Mouse (Mus musculus): ENCODE results near the gene Rbmy. TPM values are rescaled to one million over a fixed set of nuclear protein-coding genes. Genes with fewer than 3 reads are reported as not detected.
"Not testable (repeated sequence)": the region's sequence is repeated elsewhere in the genome, so short reads cannot be mapped to it uniquely, and the experiment has no call there.

Rbmy gene
- polyA plus RNA-seq (2014; fragmentation: Nextera tagmentation; extraction: Ambion mirVana) = not detected in 2 replicates

GRCm38 (mm10) chrY:2830380-2830779, at the start of gene Rbmy, which contains the start of gene Gm10256:
Rbmy (plus strand) TSS chrY:2830680.
Gm10256 (plus strand) TSS chrY:2830699.
- H3K9me3 ChIP-seq (ENCODE audit: control insufficient read depth, low read length); H3K4me1 ChIP-seq (ENCODE audit: control insufficient read depth, insufficient read depth, low read length); H3K27ac ChIP-seq (replicated peaks; ENCODE audit: low read depth, low read length); H3K36me3 ChIP-seq (ENCODE audit: control insufficient read depth, insufficient read depth, low read length); H3K9ac ChIP-seq (replicated peaks; ENCODE audit: low read length); H3K4me3 ChIP-seq (replicated peaks; ENCODE audit: low read depth, low read length); ATAC-seq (ENCODE audit: low FRiP score, low TSS enrichment); H3K27me3 ChIP-seq (ENCODE audit: control insufficient read depth, insufficient read depth, low read length); DNase-seq; H3K4me2 ChIP-seq (ENCODE audit: low read length): not testable (repeated sequence)
- WGBS = no CpG with 5 or more reads among the region's 9 CpGs

DNA sequence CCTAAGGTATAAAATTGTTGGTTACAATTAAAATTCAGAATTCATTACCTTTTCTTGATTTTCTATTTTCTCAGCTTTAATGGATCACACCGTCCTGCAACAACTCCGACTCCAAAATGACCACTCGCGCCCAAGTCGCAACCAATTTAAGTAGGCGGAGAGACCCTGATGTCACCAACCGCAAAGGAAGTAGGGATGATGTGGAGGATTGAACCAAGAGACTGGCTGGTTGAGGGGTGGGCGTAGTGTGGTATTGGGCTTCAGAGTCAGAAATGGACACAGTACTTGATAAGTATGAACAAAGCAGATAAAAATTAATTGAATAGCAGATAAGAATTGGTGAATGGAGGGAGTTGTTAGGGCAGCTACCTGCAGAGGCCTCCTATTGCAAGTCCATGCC, 34.4 kb upstream of the Rbmy start, which contains the start of gene Gm4064:
Gene Gm4064, minus strand, starts transcription at position 101 of the 400 bp plus-strand sequence.
- not testable (repeated sequence) for ATAC-seq (ENCODE audit: low FRiP score, low TSS enrichment); H3K9ac ChIP-seq (replicated peaks; ENCODE audit: low read length)
- no CpG with 5 or more reads among the region's 8 CpGs for WGBS

More for the DNA sequence above, 34.4 kb upstream of the Rbmy start, which contains the start of gene Gm4064:
- not testable (repeated sequence) for H3K9me3 ChIP-seq (ENCODE audit: control insufficient read depth, low read length); H3K36me3 ChIP-seq (ENCODE audit: control insufficient read depth, insufficient read depth, low read length); H3K27me3 ChIP-seq (ENCODE audit: control insufficient read depth, insufficient read depth, low read length); H3K4me3 ChIP-seq (replicated peaks; ENCODE audit: low read depth, low read length); H3K4me1 ChIP-seq (ENCODE audit: control insufficient read depth, insufficient read depth, low read length); H3K4me2 ChIP-seq (ENCODE audit: low read length); DNase-seq; H3K27ac ChIP-seq (replicated peaks; ENCODE audit: low read depth, low read length)

Other genes with a start within 250 kb of the Rbmy start
- gene H2al2c, start 231.6 kb upstream of the Rbmy start, polyA plus RNA-seq (2014; fragmentation: Nextera tagmentation; extraction: Ambion mirVana) = not detected in 2 replicates
- gene Sry, start 167.0 kb upstream of the Rbmy start, polyA plus RNA-seq (2014; fragmentation: Nextera tagmentation; extraction: Ambion mirVana) = not detected in 2 replicates
- not detected in 2 replicates for gene H2al2b, start 110.0 kb upstream of the Rbmy start, polyA plus RNA-seq (2014; fragmentation: Nextera tagmentation; extraction: Ambion mirVana)
- not detected in 2 replicates for gene Gm4064, start 34.5 kb upstream of the Rbmy start, polyA plus RNA-seq (2014; fragmentation: Nextera tagmentation; extraction: Ambion mirVana)
- not detected in 2 replicates for gene Gm10256, start within 50 bp of the Rbmy start, polyA plus RNA-seq (2014; fragmentation: Nextera tagmentation; extraction: Ambion mirVana)
- 0.18 TPM in 1 of 2 replicates, not detected in the other for gene Gm10352, start 70.3 kb downstream of the Rbmy start, polyA plus RNA-seq (2014; fragmentation: Nextera tagmentation; extraction: Ambion mirVana)
- not detected in 2 replicates for gene Gm29289, start 101.9 kb downstream of the Rbmy start, polyA plus RNA-seq (2014; fragmentation: Nextera tagmentation; extraction: Ambion mirVana)